Mouse (Mus musculus): ENCODE results near the gene Ankzf1. TPM values are rescaled to one million over a fixed set of nuclear protein-coding genes. Genes with fewer than 3 reads are reported as not detected.

Ankzf1 gene
- polyA plus RNA-seq, 1 experiment from 2014 or later: 16.8 TPM

- DNase-seq (ENCODE audit: low spot score) (no peak), ATAC-seq (replicated peaks; ENCODE audit: insufficient number of reproducible peaks, low FRiP score, low TSS enrichment, low read depth) (no peak)
- H3K4me2 ChIP-seq (ENCODE audit: low read depth, low read length): no peak overlapping the region
- no peaks in the 10 kb centered on the region for H3K36me3 ChIP-seq (replicated peaks; ENCODE audit: control insufficient read depth, insufficient read depth, low read depth, low read length)
- H3K4me3 ChIP-seq (ENCODE audit: low read depth, low read length): no peak overlapping the region
- no peak overlapping the region for H3K9ac ChIP-seq (replicated peaks; ENCODE audit: low read length)
- no peaks in the 10 kb centered on the region for H3K27me3 ChIP-seq (ENCODE audit: control insufficient read depth, insufficient read depth, low read length)
- WGBS: 75% methylated on average over 5 of the region's 5 CpGs
- no peak overlapping the region for H3K27ac ChIP-seq (replicated peaks; ENCODE audit: low read depth, low read length)
- no peaks in the 10 kb centered on the region for H3K9me3 ChIP-seq (replicated peaks; ENCODE audit: control insufficient read depth, low read length)
- no peaks in the 10 kb centered on the region for H3K4me1 ChIP-seq (ENCODE audit: control insufficient read depth, insufficient read depth, low read length)
Observed at GRCm38 (mm10) chr1:75159540-75160255, 32.3 kb upstream of the Ankzf1 start.

GRCm38 (mm10) chr1:75160256-75160617 is 31.7 kb upstream of the Ankzf1 start:
- Histone ChIP-seq H3K27ac (replicated peaks; ENCODE audit: low read depth, low read length) (no peak overlapping the region), H3K9ac (replicated peaks; ENCODE audit: low read length) (no peak overlapping the region), H3K4me1 (ENCODE audit: control insufficient read depth, insufficient read depth, low read length) (no peaks in the 10 kb centered on the region), H3K9me3 (replicated peaks; ENCODE audit: control insufficient read depth, low read length) (no peaks in the 10 kb centered on the region), H3K27me3 (ENCODE audit: control insufficient read depth, insufficient read depth, low read length) (no peaks in the 10 kb centered on the region), H3K36me3 (replicated peaks; ENCODE audit: control insufficient read depth, insufficient read depth, low read depth, low read length) (no peaks in the 10 kb centered on the region), H3K4me2 (ENCODE audit: low read depth, low read length) (no peak overlapping the region), H3K4me3 (ENCODE audit: low read depth, low read length) (no peak overlapping the region)
- ATAC-seq (replicated peaks; ENCODE audit: insufficient number of reproducible peaks, low FRiP score, low TSS enrichment, low read depth) (no peak), DNase-seq (ENCODE audit: low spot score) (no peak)
- WGBS: 83% methylated on average over 4 of the region's 4 CpGs

GRCm38 (mm10) chr1:75168093-75168471 is 23.9 kb upstream of the Ankzf1 start:
- Histone ChIP-seq H3K9me3 (replicated peaks; ENCODE audit: control insufficient read depth, low read length) (no peaks in the 10 kb centered on the region), H3K4me2 (ENCODE audit: low read depth, low read length) (peak overlapping the region; percentile 41), H3K36me3 (replicated peaks; ENCODE audit: control insufficient read depth, insufficient read depth, low read depth, low read length) (peaks cover 3% of the 10 kb centered on the region; the same call in 1 of the 2 replicates), H3K4me3 (ENCODE audit: low read depth, low read length) (peak overlapping the region; percentile 63), H3K27ac (replicated peaks; ENCODE audit: low read depth, low read length) (no peak overlapping the region), H3K27me3 (ENCODE audit: control insufficient read depth, insufficient read depth, low read length) (no peaks in the 10 kb centered on the region), H3K9ac (replicated peaks; ENCODE audit: low read length) (peak overlapping the region; percentile 27), H3K4me1 (ENCODE audit: control insufficient read depth, insufficient read depth, low read length) (peaks cover 3% of the 10 kb centered on the region; the same call in 1 of the 2 replicates)
- DNase-seq (ENCODE audit: low spot score): no peak
- 13% methylated on average over 7 of the region's 7 CpGs for WGBS
- ATAC-seq (replicated peaks; ENCODE audit: insufficient number of reproducible peaks, low FRiP score, low TSS enrichment, low read depth): peak; percentile 17; the same call in 1 of the 2 replicates

- ATAC-seq (replicated peaks; ENCODE audit: insufficient number of reproducible peaks, low FRiP score, low TSS enrichment, low read depth) (peak; percentile 95), DNase-seq (ENCODE audit: low spot score) (peak; percentile 97)
- H3K4me2 ChIP-seq (ENCODE audit: low read depth, low read length): peak within 1 kb of the TSS; percentile 41
- peak within 1 kb of the TSS; percentile 63 for H3K4me3 ChIP-seq (ENCODE audit: low read depth, low read length)
- H3K27ac ChIP-seq (replicated peaks; ENCODE audit: low read depth, low read length): no peak within 1 kb of the TSS; the same call in 1 of the 2 replicates
- peaks cover 3% of the 10 kb centered on the region; the same call in 1 of the 2 replicates for H3K4me1 ChIP-seq (ENCODE audit: control insufficient read depth, insufficient read depth, low read length)
- H3K36me3 ChIP-seq (replicated peaks; ENCODE audit: control insufficient read depth, insufficient read depth, low read depth, low read length): peaks cover 6% of the 10 kb centered on the region; the same call in 1 of the 2 replicates
- WGBS: under 1% methylated on average over 59 of the region's 59 CpGs
- no peaks in the 10 kb centered on the region for H3K9me3 ChIP-seq (replicated peaks; ENCODE audit: control insufficient read depth, low read length)
- H3K9ac ChIP-seq (replicated peaks; ENCODE audit: low read length): peak within 1 kb of the TSS; percentile 58
- no peaks in the 10 kb centered on the region for H3K27me3 ChIP-seq (ENCODE audit: control insufficient read depth, insufficient read depth, low read length)
Observed at GRCm38 (mm10) chr1:75168472-75169464, 23.2 kb upstream of the Ankzf1 start, which contains the start of gene Zfand2b. Gene Zfand2b (plus strand): TSS chr1:75168646.

- H3K4me1 ChIP-seq (ENCODE audit: control insufficient read depth, insufficient read depth, low read length): 0 out of 2 replicates have a peak, but pooled peaks cover 3% of the 10 kb centered on the region
- peak; percentile 39; the same call in 1 of the 2 replicates for ATAC-seq (replicated peaks; ENCODE audit: insufficient number of reproducible peaks, low FRiP score, low TSS enrichment, low read depth)
- peak overlapping the region; percentile 60 for H3K4me3 ChIP-seq (ENCODE audit: low read depth, low read length)
- peak overlapping the region; percentile 96 for H3K4me2 ChIP-seq (ENCODE audit: low read depth, low read length)
- H3K36me3 ChIP-seq (replicated peaks; ENCODE audit: control insufficient read depth, insufficient read depth, low read depth, low read length): peaks cover 2% of the 10 kb centered on the region
- 11% methylated on average over 23 of the region's 23 CpGs for WGBS
- no peak overlapping the region; the same call in 1 of the 2 replicates for H3K27ac ChIP-seq (replicated peaks; ENCODE audit: low read depth, low read length)
- H3K9ac ChIP-seq (replicated peaks; ENCODE audit: low read length): peak overlapping the region; percentile 70
- H3K27me3 ChIP-seq (ENCODE audit: control insufficient read depth, insufficient read depth, low read length): no peaks in the 10 kb centered on the region
- no peaks in the 10 kb centered on the region for H3K9me3 ChIP-seq (replicated peaks; ENCODE audit: control insufficient read depth, low read length)
- peak; percentile 47 for DNase-seq (ENCODE audit: low spot score)
Observed at GRCm38 (mm10) chr1:75179334-75180104, 12.4 kb upstream of the Ankzf1 start.

- Histone ChIP-seq H3K4me2 (ENCODE audit: low read depth, low read length) (peak within 1 kb of the TSS; percentile 96), H3K4me1 (ENCODE audit: control insufficient read depth, insufficient read depth, low read length) (0 out of 2 replicates have a peak, but pooled peaks cover 3% of the 10 kb centered on the region), H3K9me3 (replicated peaks; ENCODE audit: control insufficient read depth, low read length) (no peaks in the 10 kb centered on the region), H3K27ac (replicated peaks; ENCODE audit: low read depth, low read length) (no peak within 1 kb of the TSS; the same call in 1 of the 2 replicates), H3K27me3 (ENCODE audit: control insufficient read depth, insufficient read depth, low read length) (no peaks in the 10 kb centered on the region), H3K36me3 (replicated peaks; ENCODE audit: control insufficient read depth, insufficient read depth, low read depth, low read length) (peaks cover 2% of the 10 kb centered on the region), H3K9ac (replicated peaks; ENCODE audit: low read length) (peak within 1 kb of the TSS; percentile 70), H3K4me3 (ENCODE audit: low read depth, low read length) (peak within 1 kb of the TSS; percentile 60)
- DNase-seq (ENCODE audit: low spot score) (peak; percentile 94), ATAC-seq (replicated peaks; ENCODE audit: insufficient number of reproducible peaks, low FRiP score, low TSS enrichment, low read depth) (peak; percentile 91)
- WGBS: under 1% methylated on average over 31 of the region's 31 CpGs
Observed at GRCm38 (mm10) chr1:75180105-75180590, 11.8 kb upstream of the Ankzf1 start, which contains the start of gene Abcb6. Gene Abcb6 (minus strand): TSS chr1:75180392.

- Histone ChIP-seq H3K4me3 (ENCODE audit: low read depth, low read length) (peak overlapping the region; percentile 60), H3K27ac (replicated peaks; ENCODE audit: low read depth, low read length) (no peak overlapping the region), H3K9ac (replicated peaks; ENCODE audit: low read length) (no peak overlapping the region), H3K36me3 (replicated peaks; ENCODE audit: control insufficient read depth, insufficient read depth, low read depth, low read length) (peaks cover 2% of the 10 kb centered on the region), H3K27me3 (ENCODE audit: control insufficient read depth, insufficient read depth, low read length) (no peaks in the 10 kb centered on the region), H3K4me2 (ENCODE audit: low read depth, low read length) (peak overlapping the region; percentile 96), H3K4me1 (ENCODE audit: control insufficient read depth, insufficient read depth, low read length) (0 out of 2 replicates have a peak, but pooled peaks cover 3% of the 10 kb centered on the region), H3K9me3 (replicated peaks; ENCODE audit: control insufficient read depth, low read length) (no peaks in the 10 kb centered on the region)
- ATAC-seq (replicated peaks; ENCODE audit: insufficient number of reproducible peaks, low FRiP score, low TSS enrichment, low read depth): no peak
- DNase-seq (ENCODE audit: low spot score): no peak
- 40% methylated on average over 7 of the region's 7 CpGs for WGBS
Observed at GRCm38 (mm10) chr1:75180741-75181140, 11.2 kb upstream of the Ankzf1 start.
